In the genomic region with DNA sequence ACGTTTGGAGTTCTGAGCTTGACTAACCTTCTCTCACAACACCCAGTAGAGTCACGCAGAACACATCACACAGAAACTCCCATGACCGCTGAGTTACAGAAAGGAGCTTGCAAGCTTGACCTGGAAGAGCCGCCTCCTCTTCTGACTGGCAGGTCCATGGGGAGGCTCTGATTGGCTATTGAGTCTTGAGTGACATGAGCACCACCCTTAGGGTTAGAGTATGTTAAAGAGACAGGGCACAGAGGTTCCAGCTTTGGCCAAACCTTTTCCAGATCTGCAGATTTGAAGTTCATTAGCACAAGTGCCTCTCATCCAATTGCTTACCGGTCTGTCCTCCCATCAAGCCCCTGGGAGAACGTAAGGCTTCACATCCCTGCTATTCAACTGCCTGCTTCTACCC, we compare ENCODE assay signal across 8 mouse cellular contexts. TPM values are rescaled to one million over a fixed set of nuclear protein-coding genes. Genes with fewer than 3 reads are reported as not detected.
A peak's percentile ranks its signal among the peaks of the same experiment; 100 is the strongest.
DNase-seq lines count a peak whose midpoint lies in the region; ATAC-seq and TF ChIP-seq lines count a peak whose summit lies in the region.
"Not testable (repeated sequence)": the region's sequence is repeated elsewhere in the genome, so short reads cannot be mapped to it uniquely, and the experiment has no call there.

A gene (minus strand): TSS at position 81 of the 400 bp plus-strand sequence.

- not testable (repeated sequence) for H3K4me1 ChIP-seq in heart, postnatal 0 days (ENCODE audit: control insufficient read depth, insufficient read depth); kidney, embryonic 16.5 days (ENCODE audit: insufficient read depth, low read length); limb, embryonic 10.5 days

- H3K4me2 ChIP-seq in heart, postnatal 0 days (ENCODE audit: low read depth, low read length), result peak within 1 kb of the TSS; percentile 34; the same call in 1 of the 2 replicates
- H3K4me2 ChIP-seq in kidney, embryonic 16.5 days (replicated peaks; ENCODE audit: low read depth, low read length), result 0 out of 2 replicates have a peak within 1 kb of the TSS, but pooled peaks have one; percentile 27

- peak; percentile 90 for DNase-seq in cerebellum, adult 11-12 months
- peak; percentile 87 to 89 for DNase-seq in frontal cortex, adult 2 months (ENCODE audit: extremely low spot score in 1 of 2, low spot score in 1 of 2)
- not testable (repeated sequence) for DNase-seq in heart, postnatal 0 days (ENCODE audit: low spot score); limb, embryonic 10.5 days (ENCODE audit: low spot score)
- DNase-seq in right cerebral cortex, postnatal 36 days (ENCODE audit: low spot score in 2 of 2), result peak; percentile 78 to 88
- peak; percentile 63 to 68 for DNase-seq in urinary bladder, postnatal 4 days (ENCODE audit: low spot score in 2 of 2)

- not testable (repeated sequence) for H3K27me3 ChIP-seq in heart, postnatal 0 days (ENCODE audit: control insufficient read depth, insufficient read depth, low read length); kidney, embryonic 16.5 days (ENCODE audit: insufficient read depth, low read length); limb, embryonic 10.5 days (ENCODE audit: low read depth, poor library complexity, severe bottlenecking)

- WGBS in heart, postnatal 0 days, result 1% methylated on average over 4 of the region's 6 CpGs
- 0% methylated on average over 4 of the region's 6 CpGs for WGBS in kidney, embryonic 16.5 days
- under 1% methylated on average over 5 of the region's 6 CpGs for WGBS in limb, embryonic 10.5 days

- H3K9me3 ChIP-seq in heart, postnatal 0 days (replicated peaks; ENCODE audit: control insufficient read depth, low read length); kidney, embryonic 16.5 days (ENCODE audit: low read length); limb, embryonic 10.5 days (replicated peaks): not testable (repeated sequence)

- H3K4me3 ChIP-seq in heart, postnatal 0 days (ENCODE audit: low read depth, low read length), result peak within 1 kb of the TSS; percentile 41
- H3K4me3 ChIP-seq in kidney, embryonic 16.5 days (ENCODE audit: low read length), result peak within 1 kb of the TSS; percentile 45
- H3K4me3 ChIP-seq in limb, embryonic 10.5 days, result peak within 1 kb of the TSS; percentile 46

- H3K9ac ChIP-seq in heart, postnatal 0 days (replicated peaks; ENCODE audit: low read depth, low read length); kidney, embryonic 16.5 days (replicated peaks; ENCODE audit: low read length): not testable (repeated sequence)

- not testable (repeated sequence) for H3K27ac ChIP-seq in heart, postnatal 0 days (ENCODE audit: low read depth); kidney, embryonic 16.5 days (ENCODE audit: low read length); limb, embryonic 10.5 days

- H3K36me3 ChIP-seq in heart, postnatal 0 days (replicated peaks; ENCODE audit: control insufficient read depth, insufficient read depth, low read length); kidney, embryonic 16.5 days (ENCODE audit: insufficient read depth, low read length); limb, embryonic 10.5 days: not testable (repeated sequence)

- TF ChIP-seq EP300 in heart, postnatal 0 days (IDR thresholded peaks at IDR 0.05; ENCODE audit: low read depth), result not testable (repeated sequence)

- not testable (repeated sequence) for ATAC-seq in heart, postnatal 0 days (ENCODE audit: insufficient read depth, low read depth); kidney, embryonic 16.5 days (ENCODE audit: low FRiP score, low TSS enrichment)
- peak; percentile 61 for ATAC-seq in megakaryocyte progenitor cell, adult 5-6 weeks (replicated peaks; ENCODE audit: poor library complexity)

- TF ChIP-seq CTCF in heart, postnatal 0 days (IDR thresholded peaks at IDR 0.05; ENCODE audit: low read depth), result not testable (repeated sequence)

RNA-seq across cellular contexts. Expression of the gene that starts here (rescaled TPM):
- polyA plus RNA-seq in frontal cortex, adult 2 months (2012; rRNA removed), result 49.3 and 58.2 TPM in 2 replicates
- total RNA-seq in heart, postnatal 0 days (2014; rRNA removed; ENCODE audit: low replicate concordance), result 23.5 and 26.4 TPM in 2 replicates
- polyA plus RNA-seq in heart, postnatal 0 days (2015; fragmentation: Nextera tagmentation; extraction: Ambion mirVana), result 12.3 and 14.9 TPM in 2 replicates
- 22.1 and 29.9 TPM in 2 replicates for polyA plus RNA-seq in kidney, embryonic 16.5 days (2015; fragmentation: Nextera tagmentation; extraction: Ambion mirVana)
- polyA plus RNA-seq in limb, embryonic 10.5 days (2016; fragmentation: Nextera tagmentation; extraction: Ambion mirVana), result 20.7 and 29.7 TPM in 2 replicates
- total RNA-seq in megakaryocyte progenitor cell, adult 5-6 weeks (2015), result 17.1 and 20.0 TPM in 2 replicates
- total RNA-seq in megakaryocyte progenitor cell, adult 5-6 weeks (2017), result 11.4 and 14.2 TPM in 2 replicates
